Mouse (Mus musculus): ENCODE results near the gene Inha. TPM values are rescaled to one million over a fixed set of nuclear protein-coding genes. Genes with fewer than 3 reads are reported as not detected.

Inha gene
- polyA plus RNA-seq, 1 experiment from 2014 or later = 8.6 TPM

DNA sequence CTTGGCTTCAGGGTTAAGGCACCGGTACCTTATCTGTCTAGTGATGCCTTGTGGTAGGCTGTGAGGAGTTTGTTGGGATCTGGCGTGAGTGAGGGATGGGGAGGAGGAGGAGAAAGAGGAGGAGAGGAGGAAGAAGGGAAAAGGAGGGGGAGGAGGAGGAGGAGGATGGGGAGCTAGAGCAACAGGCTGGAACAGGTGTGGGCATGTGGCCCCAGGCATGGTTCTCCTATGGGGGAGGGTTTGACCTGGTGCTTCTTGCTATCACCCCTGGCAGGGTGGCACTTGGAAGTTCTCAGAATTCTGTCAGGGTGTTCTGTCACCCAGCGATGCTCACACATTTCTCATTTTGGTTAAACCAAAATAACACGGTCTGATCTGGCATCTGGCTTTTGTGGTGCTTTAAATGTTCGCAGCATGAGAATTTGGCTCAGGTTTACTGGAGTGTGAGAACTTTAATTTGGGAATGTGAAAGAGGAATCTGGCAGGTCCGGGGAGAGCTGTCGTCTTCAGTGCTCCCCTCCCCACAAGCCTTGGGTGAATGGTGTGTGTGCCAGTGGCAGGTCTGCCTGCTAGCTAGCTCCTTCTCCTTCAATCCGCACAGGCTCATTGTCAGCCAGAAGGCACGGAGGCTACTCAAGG lies 49.4 kb downstream of the Inha start:
- WGBS = 88% methylated on average over 9 of the region's 9 CpGs
- Histone ChIP-seq H3K4me1 (peaks cover 13% of the 10 kb centered on the region), H3K36me3 (peaks cover 54% of the 10 kb centered on the region), H3K4me2 (replicated peaks) (no peak overlapping the region), H3K27ac (no peak overlapping the region), H3K9me3 (replicated peaks) (no peaks in the 10 kb centered on the region), H3K9ac (no peak overlapping the region), H3K4me3 (no peak overlapping the region), H3K27me3 (no peaks in the 10 kb centered on the region)
- no peak for ATAC-seq (ENCODE audit: low FRiP score)

DNA sequence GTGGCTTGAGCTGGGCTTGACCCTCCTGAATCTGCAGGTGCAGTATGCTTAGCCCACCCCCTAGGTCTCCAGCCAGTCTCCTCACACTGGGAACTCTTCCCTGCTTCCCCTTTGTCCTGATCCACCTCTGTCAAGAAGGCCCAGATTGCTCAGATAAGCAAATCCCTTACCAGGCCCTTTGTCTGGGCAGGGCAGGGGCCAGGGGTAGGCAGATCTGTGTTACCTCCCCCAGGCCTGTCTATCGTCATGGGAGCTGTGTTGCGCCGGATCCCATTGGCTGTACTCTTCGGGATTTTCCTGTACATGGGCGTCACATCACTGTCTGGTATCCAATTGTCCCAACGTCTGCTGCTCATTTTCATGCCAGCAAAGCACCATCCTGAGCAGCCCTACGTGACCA lies 50.2 kb downstream of the Inha start:
- no peaks in the 10 kb centered on the region for H3K27me3 ChIP-seq
- H3K4me3 ChIP-seq = no peak overlapping the region
- ATAC-seq (ENCODE audit: low FRiP score) = no peak
- H3K27ac ChIP-seq = no peak overlapping the region
- H3K9ac ChIP-seq = no peak overlapping the region
- 88% methylated on average over 7 of the region's 7 CpGs for WGBS
- no peak overlapping the region for H3K4me2 ChIP-seq (replicated peaks)
- H3K4me1 ChIP-seq = peaks cover 13% of the 10 kb centered on the region
- no peaks in the 10 kb centered on the region for H3K9me3 ChIP-seq (replicated peaks)
- H3K36me3 ChIP-seq = peaks cover 47% of the 10 kb centered on the region

DNA sequence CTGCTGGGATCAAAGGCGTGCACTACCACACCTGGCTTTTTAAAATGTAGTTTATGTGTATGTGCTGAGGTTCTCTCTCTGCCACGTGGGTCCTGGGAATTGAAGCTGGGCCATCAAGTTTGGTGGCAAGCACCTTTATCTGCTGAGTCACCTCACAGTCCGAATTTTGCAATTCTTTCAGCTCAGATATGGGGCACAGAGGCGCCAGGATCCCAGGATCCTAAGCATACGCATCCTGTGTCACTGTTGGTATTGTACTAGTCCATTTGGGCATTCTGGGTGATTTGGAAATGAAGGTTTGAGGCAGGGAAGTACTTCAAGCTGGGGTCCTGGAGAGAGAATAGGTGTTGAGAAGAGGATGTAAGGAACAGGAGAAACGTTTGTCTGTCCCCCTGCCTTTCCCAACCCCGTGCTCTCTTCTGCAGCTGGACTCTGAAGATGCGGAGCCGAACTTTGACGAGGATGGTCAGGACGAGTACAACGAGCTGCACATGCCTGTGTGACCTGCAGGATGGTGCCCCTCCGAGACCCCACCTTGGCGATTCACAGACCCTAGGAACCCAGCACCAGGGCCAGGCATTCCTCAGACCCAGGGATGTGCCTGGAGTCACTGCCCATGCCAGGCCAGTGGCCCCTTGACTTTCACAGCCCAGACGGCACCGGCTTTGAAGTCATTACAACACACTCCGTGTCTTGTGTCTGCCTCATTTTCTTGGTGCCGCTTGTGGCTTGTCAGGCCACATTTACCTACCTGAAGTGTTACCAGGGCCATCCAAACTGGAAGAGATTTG lies 51.7 kb downstream of the Inha start:
- peaks cover 33% of the 10 kb centered on the region for H3K36me3 ChIP-seq

DNA sequence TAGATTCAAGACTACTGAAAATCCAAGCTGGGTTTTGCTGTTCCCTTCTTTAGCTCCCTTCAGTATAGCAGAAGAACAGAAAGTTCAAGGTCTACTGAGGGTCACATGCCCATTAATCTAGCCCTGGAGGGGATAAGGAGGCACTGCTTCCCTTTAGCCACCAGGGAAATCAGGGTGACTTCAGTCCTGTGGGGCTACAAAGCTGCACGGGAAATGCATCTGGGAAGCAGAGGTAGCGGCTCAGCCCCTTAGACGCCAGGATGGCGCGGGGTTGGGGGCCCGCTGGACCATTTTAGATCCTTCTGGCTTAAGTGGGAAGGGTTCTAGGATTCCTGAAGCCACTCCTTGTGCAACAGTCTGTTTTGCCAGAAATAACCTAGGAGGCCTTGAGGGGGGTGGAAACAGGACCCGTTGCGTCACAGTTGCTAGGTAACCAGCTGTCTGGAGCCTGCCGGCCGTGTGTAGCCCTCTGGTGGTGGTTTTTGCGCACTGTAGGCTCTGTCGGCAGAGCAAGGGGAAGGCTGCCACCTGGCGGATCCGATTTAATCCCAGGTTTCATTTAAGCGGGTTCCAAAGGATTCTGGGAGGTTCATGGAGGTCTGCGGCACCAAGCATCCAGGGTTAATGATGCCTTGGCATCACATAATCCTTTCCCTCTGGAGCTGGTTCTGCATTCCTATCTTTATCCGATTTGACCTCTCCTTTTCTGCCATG lies 52.5 kb downstream of the Inha start:
- peak; percentile 91 for ATAC-seq (ENCODE audit: low FRiP score)
- H3K9ac ChIP-seq = peak overlapping the region; percentile 27
- H3K27me3 ChIP-seq = no peaks in the 10 kb centered on the region
- 0 out of 2 replicates have a peak, but pooled peaks cover 4% of the 10 kb centered on the region for H3K9me3 ChIP-seq (replicated peaks)
- H3K4me1 ChIP-seq = peaks cover 13% of the 10 kb centered on the region
- peaks cover 26% of the 10 kb centered on the region for H3K36me3 ChIP-seq
- peak overlapping the region; percentile 30; the same call in 1 of the 2 replicates for H3K4me2 ChIP-seq (replicated peaks)
- WGBS = 10% methylated on average over 17 of the region's 17 CpGs
- H3K4me3 ChIP-seq = no peak overlapping the region
- no peak overlapping the region; the same call in 1 of the 2 replicates for H3K27ac ChIP-seq

More for the DNA sequence above, 51.7 kb downstream of the Inha start:
- Histone ChIP-seq H3K9me3 (replicated peaks) (0 out of 2 replicates have a peak, but pooled peaks cover 4% of the 10 kb centered on the region), H3K4me1 (peaks cover 13% of the 10 kb centered on the region), H3K27ac (peak overlapping the region; percentile 35; the same call in 1 of the 2 replicates), H3K4me3 (no peak overlapping the region), H3K9ac (no peak overlapping the region; the same call in 1 of the 2 replicates), H3K27me3 (no peaks in the 10 kb centered on the region), H3K4me2 (replicated peaks) (no peak overlapping the region)
- ATAC-seq (ENCODE audit: low FRiP score) = no peak
- 90% methylated on average over 18 of the region's 18 CpGs for WGBS

Other genes starting within 250 kb of the Inha start
- gene Ptprn, start 242.6 kb upstream of the Inha start, polyA plus RNA-seq (2016; fragmentation: Nextera tagmentation; extraction: Ambion mirVana) = 11.7 and 12.6 TPM in 2 replicates
- gene Resp18, start 228.7 kb upstream of the Inha start, polyA plus RNA-seq (2016; fragmentation: Nextera tagmentation; extraction: Ambion mirVana) = 50.0 and 56.8 TPM in 2 replicates
- 173 and 175 TPM in 2 replicates for gene Dnpep, start 189.1 kb upstream of the Inha start, polyA plus RNA-seq (2016; fragmentation: Nextera tagmentation; extraction: Ambion mirVana)
- gene Des, start 146.7 kb upstream of the Inha start, polyA plus RNA-seq (2016; fragmentation: Nextera tagmentation; extraction: Ambion mirVana) = 2.3 and 10.5 TPM in 2 replicates
- gene Speg, start 131.8 kb upstream of the Inha start, polyA plus RNA-seq (2016; fragmentation: Nextera tagmentation; extraction: Ambion mirVana) = 19.1 and 19.7 TPM in 2 replicates
- 73.1 and 74.1 TPM in 2 replicates for gene Gmppa, start 71.1 kb upstream of the Inha start, polyA plus RNA-seq (2016; fragmentation: Nextera tagmentation; extraction: Ambion mirVana)
- 18.3 and 19.0 TPM in 2 replicates for gene Asic4, start 56.6 kb upstream of the Inha start, polyA plus RNA-seq (2016; fragmentation: Nextera tagmentation; extraction: Ambion mirVana)
- 39.2 and 41.5 TPM in 2 replicates for gene Chpf, start 27.8 kb upstream of the Inha start, polyA plus RNA-seq (2016; fragmentation: Nextera tagmentation; extraction: Ambion mirVana)
- gene Tmem198, start 27.5 kb upstream of the Inha start, polyA plus RNA-seq (2016; fragmentation: Nextera tagmentation; extraction: Ambion mirVana) = 25.3 and 25.7 TPM in 2 replicates
- gene Obsl1, start 625 bp upstream of the Inha start, polyA plus RNA-seq (2016; fragmentation: Nextera tagmentation; extraction: Ambion mirVana) = 63.4 and 66.4 TPM in 2 replicates
- gene Stk11ip, start 14.5 kb downstream of the Inha start, polyA plus RNA-seq (2016; fragmentation: Nextera tagmentation; extraction: Ambion mirVana) = 25.7 and 29.3 TPM in 2 replicates
- gene Slc4a3, start 39.2 kb downstream of the Inha start, polyA plus RNA-seq (2016; fragmentation: Nextera tagmentation; extraction: Ambion mirVana) = 36.9 and 38.6 TPM in 2 replicates

All from hindbrain, embryonic 12.5 days (tissue).